Mouse (Mus musculus) lung, postnatal 0 days (tissue): ENCODE results near the gene Gm20388.

ENCODE experiments used
- CTCF ChIP-seq: IDR thresholded peaks from 2 replicates; pipeline ENCODE4 v1.5.1; 2016; ENCODE audit warnings: antibody characterized with exemption, mild to moderate bottlenecking
- EP300 ChIP-seq: IDR thresholded peaks from 2 replicates; pipeline ENCODE4 v1.6.1; 2016; ENCODE audit warnings: antibody characterized with exemption, mild to moderate bottlenecking, control low read depth

- TF ChIP-seq CTCF (no peak), EP300 (no peak)
Observed at GRCm38 (mm10) chr8:122652643-122653042, 2742.0 kb downstream of the Gm20388 start.
